Mouse (Mus musculus) embryonic facial prominence, embryonic 14.5 days (tissue): Measurements from ENCODE around the gene Hsd3b6. TPM values are rescaled to one million over a fixed set of nuclear protein-coding genes. Genes with fewer than 3 reads are reported as not detected.

Experiments
- ATAC-seq: fragments of 200-750 bp; cut with Nextera tagmentation; 2 replicates; pipeline ENCODE4 v1.8.0; 2017; ENCODE audit warnings: low read depth, moderate number of reproducible peaks, moderate TSS enrichment
- DNase-seq: peaks from one replicate; pipeline ENCODE4 v3.0.0-alpha.2; 2015; ENCODE audit warnings: low spot score
- H3K27ac ChIP-seq: fragments of 300-500 bp; sonication (generic); replicated peaks from 2 replicates; pipeline ENCODE4 v1.5.1; 2014; ENCODE audit warnings: low read depth, mild to moderate bottlenecking, low read length, moderate library complexity
- H3K27me3 ChIP-seq: fragments of 300-500 bp; sonication (generic); replicated peaks from 2 replicates; pipeline ENCODE4 v1.6.1; 2014; ENCODE audit warnings: low read length; ENCODE audit not compliant: control insufficient read depth, insufficient read depth
- H3K36me3 ChIP-seq: fragments of 300-500 bp; sonication (generic); 2 replicates; pipeline ENCODE4 v1.6.1; 2014; ENCODE audit warnings: low read length, mixed read lengths; ENCODE audit not compliant: control insufficient read depth, insufficient read depth
- H3K4me1 ChIP-seq: fragments of 300-500 bp; sonication (generic); 2 replicates; pipeline ENCODE4 v1.6.1; 2014; ENCODE audit warnings: antibody characterized with exemption, low read length; ENCODE audit not compliant: control insufficient read depth, insufficient read depth
- H3K4me2 ChIP-seq: fragments of 300-500 bp; sonication (generic); 2 replicates; pipeline ENCODE4 v1.6.1; 2014; ENCODE audit warnings: low read depth, mild to moderate bottlenecking, low read length, moderate library complexity, mixed read lengths
- H3K4me3 ChIP-seq: fragments of 300-500 bp; sonication (generic); 2 replicates; pipeline ENCODE4 v1.5.1; 2014; ENCODE audit warnings: low read depth, mild to moderate bottlenecking, low read length
- H3K9ac ChIP-seq: fragments of 300-500 bp; sonication (generic); 2 replicates; pipeline ENCODE4 v1.6.1; 2014; ENCODE audit warnings: low read depth, mild to moderate bottlenecking, low read length, moderate library complexity, mixed read lengths
- H3K9me3 ChIP-seq: fragments of 300-500 bp; sonication (generic); 2 replicates; pipeline ENCODE4 v1.6.1; 2016; ENCODE audit warnings: low read length; ENCODE audit not compliant: control insufficient read depth
- WGBS: fragments of 180-500 bp; shearing (Covaris S2); extraction: QIAGEN DNeasy Blood & Tissue Kit; methylation state at CpG from one replicate; pipeline ENCODE4 v1.1.7; 2014; 5-methylcytosine and 5-hydroxymethylcytosine counted together
- polyA plus RNA-seq: library from polyadenylated mRNA; unstranded; fragments of >200 nt; fragmentation: Nextera tagmentation; extraction: Ambion mirVana; gene quantifications from 2 replicates; pipeline ENCODE4 v1.2.1, GENCODE M21; 2014

Gene Hsd3b6
- 1.3 and 2.7 TPM in 2 replicates for polyA plus RNA-seq

GRCm38 (mm10) chr3:98814101-98814670, at the start of gene Hsd3b6:
Gene Hsd3b6 (minus strand): TSS chr3:98814443.
- H3K4me2 ChIP-seq: no peak within 1 kb of the TSS
- WGBS: 62% methylated on average over 6 of the region's 6 CpGs
- H3K36me3 ChIP-seq: no peaks in the 10 kb centered on the region
- no peaks in the 10 kb centered on the region for H3K4me1 ChIP-seq
- H3K27ac ChIP-seq: no peak within 1 kb of the TSS
- no peaks in the 10 kb centered on the region for H3K9me3 ChIP-seq
- no peak within 1 kb of the TSS for H3K4me3 ChIP-seq
- H3K9ac ChIP-seq: no peak within 1 kb of the TSS
- no peak for ATAC-seq
- DNase-seq: no peak
- no peaks in the 10 kb centered on the region for H3K27me3 ChIP-seq

- Histone ChIP-seq H3K9ac (no peak overlapping the region), H3K36me3 (no peaks in the 10 kb centered on the region), H3K4me2 (no peak overlapping the region), H3K27me3 (no peaks in the 10 kb centered on the region), H3K4me1 (no peaks in the 10 kb centered on the region), H3K4me3 (no peak overlapping the region), H3K9me3 (no peaks in the 10 kb centered on the region), H3K27ac (no peak overlapping the region)
- no peak for DNase-seq
- ATAC-seq: no peak
- 95% methylated on average over 1 of the region's 1 CpGs for WGBS
Observed at GRCm38 (mm10) chr3:98862800-98863199, 48.6 kb upstream of the Hsd3b6 start.

- no peaks in the 10 kb centered on the region for H3K4me1 ChIP-seq
- DNase-seq: no peak
- no peak for ATAC-seq
- H3K9me3 ChIP-seq: no peaks in the 10 kb centered on the region
- no peak within 1 kb of the TSS for H3K4me3 ChIP-seq
- H3K4me2 ChIP-seq: no peak within 1 kb of the TSS
- H3K36me3 ChIP-seq: no peaks in the 10 kb centered on the region
- no peak within 1 kb of the TSS for H3K9ac ChIP-seq
- H3K27ac ChIP-seq: no peak within 1 kb of the TSS
- H3K27me3 ChIP-seq: no peaks in the 10 kb centered on the region
- WGBS: 83% methylated on average over 3 of the region's 3 CpGs
Observed at GRCm38 (mm10) chr3:98859576-98859975, 45.3 kb upstream of the Hsd3b6 start, which contains the start of gene Hsd3b1. Gene Hsd3b1 (minus strand): TSS chr3:98859794.

- no peak overlapping the region for H3K9ac ChIP-seq
- no peak overlapping the region for H3K4me3 ChIP-seq
- DNase-seq (no peak), ATAC-seq (no peak)
- H3K9me3 ChIP-seq: no peaks in the 10 kb centered on the region
- no peaks in the 10 kb centered on the region for H3K36me3 ChIP-seq
- no peak overlapping the region for H3K4me2 ChIP-seq
- H3K27ac ChIP-seq: no peak overlapping the region
- no peaks in the 10 kb centered on the region for H3K4me1 ChIP-seq
- WGBS: 85% methylated on average over 2 of the region's 2 CpGs
- no peaks in the 10 kb centered on the region for H3K27me3 ChIP-seq
Observed at GRCm38 (mm10) chr3:98858051-98858450, 43.8 kb upstream of the Hsd3b6 start.

- Histone ChIP-seq H3K4me3 (no peak overlapping the region), H3K9ac (no peak overlapping the region), H3K36me3 (no peaks in the 10 kb centered on the region), H3K27ac (no peak overlapping the region), H3K4me1 (no peaks in the 10 kb centered on the region), H3K27me3 (no peaks in the 10 kb centered on the region), H3K4me2 (no peak overlapping the region), H3K9me3 (no peaks in the 10 kb centered on the region)
- 27% methylated on average over 1 of the region's 1 CpGs for WGBS
- DNase-seq: no peak
- no peak for ATAC-seq
Observed at GRCm38 (mm10) chr3:98856892-98857291, 42.6 kb upstream of the Hsd3b6 start.

GRCm38 (mm10) chr3:98855160-98855559, 40.9 kb upstream of the Hsd3b6 start:
- 73% methylated on average over 3 of the region's 3 CpGs for WGBS
- Histone ChIP-seq H3K4me2 (no peak overlapping the region), H3K9ac (no peak overlapping the region), H3K9me3 (no peaks in the 10 kb centered on the region), H3K4me3 (no peak overlapping the region), H3K27ac (no peak overlapping the region), H3K4me1 (no peaks in the 10 kb centered on the region), H3K36me3 (no peaks in the 10 kb centered on the region), H3K27me3 (no peaks in the 10 kb centered on the region)
- ATAC-seq (no peak), DNase-seq (no peak)

- Histone ChIP-seq H3K4me2 (no peak overlapping the region), H3K4me1 (no peaks in the 10 kb centered on the region), H3K4me3 (no peak overlapping the region), H3K27ac (no peak overlapping the region), H3K36me3 (no peaks in the 10 kb centered on the region), H3K27me3 (no peaks in the 10 kb centered on the region), H3K9ac (no peak overlapping the region), H3K9me3 (no peaks in the 10 kb centered on the region)
- no peak for ATAC-seq
- WGBS: 29% methylated on average over 1 of the region's 1 CpGs
- DNase-seq: no peak
Observed at GRCm38 (mm10) chr3:98853685-98854084, 39.4 kb upstream of the Hsd3b6 start.

GRCm38 (mm10) chr3:98853051-98853450, 38.8 kb upstream of the Hsd3b6 start:
- no peaks in the 10 kb centered on the region for H3K4me1 ChIP-seq
- ATAC-seq (no peak), DNase-seq (no peak)
- no peak overlapping the region for H3K9ac ChIP-seq
- H3K36me3 ChIP-seq: no peaks in the 10 kb centered on the region
- 96% methylated on average over 3 of the region's 3 CpGs for WGBS
- H3K27me3 ChIP-seq: no peaks in the 10 kb centered on the region
- no peak overlapping the region for H3K4me3 ChIP-seq
- H3K4me2 ChIP-seq: no peak overlapping the region
- no peak overlapping the region for H3K27ac ChIP-seq
- no peaks in the 10 kb centered on the region for H3K9me3 ChIP-seq

- H3K4me3 ChIP-seq: no peak overlapping the region
- H3K4me1 ChIP-seq: no peaks in the 10 kb centered on the region
- 84% methylated on average over 6 of the region's 6 CpGs for WGBS
- no peaks in the 10 kb centered on the region for H3K36me3 ChIP-seq
- H3K27ac ChIP-seq: no peak overlapping the region
- DNase-seq (no peak), ATAC-seq (no peak)
- H3K4me2 ChIP-seq: no peak overlapping the region
- no peaks in the 10 kb centered on the region for H3K27me3 ChIP-seq
- H3K9me3 ChIP-seq: no peaks in the 10 kb centered on the region
- H3K9ac ChIP-seq: no peak overlapping the region
Observed at GRCm38 (mm10) chr3:98852631-98853030, 38.4 kb upstream of the Hsd3b6 start.
